Mouse (Mus musculus): ENCODE measurements around the gene Epgn. TPM values are rescaled to one million over a fixed set of nuclear protein-coding genes. Genes with fewer than 3 reads are reported as not detected.

Epgn gene
- polyA plus RNA-seq (2017; shearing (Covaris generic)) = not detected

DNA sequence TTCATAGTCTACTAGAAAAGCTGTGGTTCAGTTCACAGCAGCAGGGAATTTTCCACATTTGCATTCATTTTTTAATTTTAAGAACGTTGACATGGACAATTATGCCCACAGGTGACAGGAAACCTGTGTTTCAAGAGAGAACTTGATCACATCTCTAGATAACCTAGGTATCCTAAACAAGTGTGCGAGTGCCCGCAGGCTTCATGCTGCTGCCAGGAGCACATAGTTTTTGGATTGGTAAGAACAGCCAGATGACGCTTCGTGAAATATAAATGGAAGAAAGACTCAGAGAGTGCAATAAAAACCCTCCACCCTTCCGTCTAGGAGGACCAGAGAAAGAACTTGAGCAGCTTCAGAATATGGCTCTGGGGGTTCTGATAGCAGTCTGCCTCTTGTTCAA is at the start of gene Epgn:
Gene Epgn (plus strand): TSS at position 301 of the 400 bp plus-strand sequence.

GRCm38 (mm10) chr5:91074450-91074950 is 47.2 kb downstream of the Epgn start, which contains the start of gene Ereg:
Ereg (plus strand) TSS chr5:91074622.

Other genes starting within 250 kb of the Epgn start
- gene Cxcl3, start 241.4 kb upstream of the Epgn start, polyA plus RNA-seq (2017; shearing (Covaris generic)) = 0.82 TPM
- gene Cxcl15, start 232.9 kb upstream of the Epgn start, polyA plus RNA-seq (2017; shearing (Covaris generic)) = not detected
- not detected for gene Cxcl1, start 136.2 kb upstream of the Epgn start, polyA plus RNA-seq (2017; shearing (Covaris generic))
- gene Cxcl2, start 123.6 kb upstream of the Epgn start, polyA plus RNA-seq (2017; shearing (Covaris generic)) = 1.5 TPM
- gene Mthfd2l, start 96.3 kb upstream of the Epgn start, polyA plus RNA-seq (2017; shearing (Covaris generic)) = 0.71 TPM
- gene Ereg, start 47.2 kb downstream of the Epgn start, polyA plus RNA-seq (2017; shearing (Covaris generic)) = not detected
- gene Areg, start 112.1 kb downstream of the Epgn start, polyA plus RNA-seq (2017; shearing (Covaris generic)) = 1.4 TPM